Mouse (Mus musculus): ENCODE data around the gene Lgr4. TPM values are rescaled to one million over a fixed set of nuclear protein-coding genes. Genes with fewer than 3 reads are reported as not detected.

Lgr4 gene
- polyA plus RNA-seq, 1 experiment from 2014 or later, result 9.9 TPM

DNA sequence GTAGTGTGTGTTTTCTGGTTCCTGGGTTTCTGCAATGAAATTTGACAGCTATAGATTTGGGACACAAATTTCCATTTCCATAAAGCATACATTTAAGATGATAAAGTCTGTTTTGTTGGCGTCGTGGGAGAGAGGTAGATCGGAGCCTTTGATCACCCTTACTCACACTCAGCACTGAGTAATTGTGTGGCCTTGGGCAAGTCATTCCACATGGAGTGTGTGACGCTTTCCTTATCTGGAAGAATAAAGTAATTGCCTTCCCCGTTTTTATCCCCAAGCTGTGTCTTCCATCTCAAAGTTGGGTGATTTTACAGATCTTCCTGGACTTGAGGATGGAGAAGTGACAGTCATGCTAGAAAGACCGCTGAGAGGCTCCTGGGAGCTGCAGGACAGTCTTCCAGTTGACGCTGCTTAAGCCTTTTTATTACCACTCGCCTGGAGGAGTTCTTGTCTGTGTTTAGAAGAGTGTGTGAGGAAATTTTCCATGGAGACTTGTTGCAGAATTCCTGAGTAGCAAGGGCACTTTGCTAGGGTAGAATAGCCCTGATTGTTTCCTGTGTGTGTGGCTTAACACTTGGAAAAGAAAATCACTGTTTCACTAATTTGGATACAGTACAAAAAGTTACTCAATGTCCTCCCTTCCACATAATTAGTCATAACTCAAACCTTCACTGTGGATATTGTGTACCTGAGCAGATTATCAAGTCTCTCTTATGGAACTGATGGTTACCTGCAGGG lies 4.0 kb downstream of the Lgr4 start:
- no peak for ATAC-seq (ENCODE audit: extremely low read depth, insufficient number of reproducible peaks, low FRiP score, low TSS enrichment)
- WGBS, result 57% methylated on average over 8 of the region's 8 CpGs
- peaks cover 51% of the 10 kb centered on the region for H3K4me1 ChIP-seq
- peak overlapping the region; percentile 81 for H3K4me2 ChIP-seq
- H3K9me3 ChIP-seq, result no peaks in the 10 kb centered on the region
- 0 out of 2 replicates have a peak overlapping the region, but pooled peaks have one; percentile 31 for H3K27ac ChIP-seq (replicated peaks)
- H3K4me3 ChIP-seq, result no peak overlapping the region
- H3K36me3 ChIP-seq, result peaks cover 8% of the 10 kb centered on the region; the same call in 1 of the 2 replicates
- H3K9ac ChIP-seq, result peak overlapping the region; percentile 5
- H3K27me3 ChIP-seq (replicated peaks), result no peaks in the 10 kb centered on the region

DNA sequence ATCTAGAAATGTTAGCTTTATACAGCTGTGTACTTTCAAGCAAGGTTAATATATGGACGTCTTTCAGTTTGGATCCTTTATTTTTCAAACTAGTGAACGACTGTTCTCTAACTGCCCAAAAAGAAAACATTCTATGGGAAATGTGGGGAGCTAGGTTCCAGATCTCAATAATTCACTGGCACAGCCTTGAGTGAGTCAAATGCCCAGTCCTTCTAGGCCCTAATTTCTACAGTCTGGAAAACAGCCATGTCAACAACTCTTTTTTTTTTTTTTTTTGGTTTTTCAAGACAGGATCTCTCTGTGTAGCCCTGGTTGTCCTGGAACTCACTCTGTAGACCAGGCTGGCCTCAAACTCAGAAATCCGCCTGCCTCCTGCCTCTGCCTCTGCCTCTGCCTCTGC lies 4.9 kb downstream of the Lgr4 start:
- H3K4me2 ChIP-seq, result no peak overlapping the region
- no peaks in the 10 kb centered on the region for H3K27me3 ChIP-seq (replicated peaks)
- ATAC-seq (ENCODE audit: extremely low read depth, insufficient number of reproducible peaks, low FRiP score, low TSS enrichment), result no peak
- no peak overlapping the region for H3K27ac ChIP-seq (replicated peaks)
- peaks cover 8% of the 10 kb centered on the region; the same call in 1 of the 2 replicates for H3K36me3 ChIP-seq
- no peaks in the 10 kb centered on the region for H3K9me3 ChIP-seq
- WGBS, result 83% methylated on average over 3 of the region's 3 CpGs
- peaks cover 48% of the 10 kb centered on the region for H3K4me1 ChIP-seq
- no peak overlapping the region for H3K4me3 ChIP-seq
- H3K9ac ChIP-seq, result no peak overlapping the region

DNA sequence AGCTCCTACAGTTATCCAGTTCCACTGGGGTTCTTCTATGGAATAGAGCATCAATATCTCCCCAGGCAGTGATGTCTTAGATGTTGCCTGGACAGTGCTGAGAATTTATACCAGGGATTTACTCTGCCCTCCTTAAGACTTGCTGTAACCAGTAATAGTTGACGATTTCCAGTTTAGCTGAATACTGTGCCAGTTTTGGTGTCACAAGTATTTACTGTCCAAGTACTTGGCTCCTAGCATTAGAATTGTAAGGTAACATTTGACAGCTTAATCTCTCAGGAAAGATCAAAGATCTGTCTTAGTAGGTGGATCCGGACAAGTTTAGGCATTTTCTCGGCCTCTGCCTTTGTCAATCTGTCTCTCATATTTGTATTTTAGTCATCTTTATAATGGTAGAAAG lies 5.6 kb downstream of the Lgr4 start:
- H3K9me3 ChIP-seq, result no peaks in the 10 kb centered on the region
- WGBS, result 76% methylated on average over 3 of the region's 3 CpGs
- peaks cover 8% of the 10 kb centered on the region; the same call in 1 of the 2 replicates for H3K36me3 ChIP-seq
- H3K4me3 ChIP-seq, result no peak overlapping the region
- H3K9ac ChIP-seq, result no peak overlapping the region
- H3K27ac ChIP-seq (replicated peaks), result no peak overlapping the region
- peaks cover 54% of the 10 kb centered on the region for H3K4me1 ChIP-seq
- no peak for ATAC-seq (ENCODE audit: extremely low read depth, insufficient number of reproducible peaks, low FRiP score, low TSS enrichment)
- no peak overlapping the region for H3K4me2 ChIP-seq
- H3K27me3 ChIP-seq (replicated peaks), result no peaks in the 10 kb centered on the region

DNA sequence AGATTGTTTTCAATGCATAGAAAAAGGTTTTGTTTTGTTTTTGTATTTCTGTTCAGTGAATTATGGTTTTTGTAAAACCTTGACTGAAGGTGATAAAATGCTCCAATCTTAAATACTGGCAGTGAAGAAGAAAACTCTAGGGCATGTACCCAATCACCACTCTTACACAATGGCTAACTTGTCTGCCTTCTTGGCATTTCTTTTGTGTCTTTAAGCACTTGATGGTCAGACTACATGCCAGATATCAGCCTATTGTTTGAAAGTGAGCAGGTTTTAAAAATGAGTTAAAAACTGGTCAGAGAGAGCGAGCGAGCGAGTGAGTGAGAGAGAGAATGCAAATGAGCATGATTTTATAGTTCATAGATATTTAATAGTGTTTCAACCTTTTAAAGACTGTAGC lies 6.5 kb downstream of the Lgr4 start:
- Histone ChIP-seq H3K4me1 (peaks cover 54% of the 10 kb centered on the region), H3K27me3 (replicated peaks) (no peaks in the 10 kb centered on the region), H3K9ac (no peak overlapping the region), H3K27ac (replicated peaks) (no peak overlapping the region), H3K36me3 (peaks cover 8% of the 10 kb centered on the region; the same call in 1 of the 2 replicates), H3K4me3 (no peak overlapping the region), H3K9me3 (no peaks in the 10 kb centered on the region), H3K4me2 (no peak overlapping the region)
- ATAC-seq (ENCODE audit: extremely low read depth, insufficient number of reproducible peaks, low FRiP score, low TSS enrichment), result no peak
- WGBS, result 83% methylated on average over 3 of the region's 3 CpGs

DNA sequence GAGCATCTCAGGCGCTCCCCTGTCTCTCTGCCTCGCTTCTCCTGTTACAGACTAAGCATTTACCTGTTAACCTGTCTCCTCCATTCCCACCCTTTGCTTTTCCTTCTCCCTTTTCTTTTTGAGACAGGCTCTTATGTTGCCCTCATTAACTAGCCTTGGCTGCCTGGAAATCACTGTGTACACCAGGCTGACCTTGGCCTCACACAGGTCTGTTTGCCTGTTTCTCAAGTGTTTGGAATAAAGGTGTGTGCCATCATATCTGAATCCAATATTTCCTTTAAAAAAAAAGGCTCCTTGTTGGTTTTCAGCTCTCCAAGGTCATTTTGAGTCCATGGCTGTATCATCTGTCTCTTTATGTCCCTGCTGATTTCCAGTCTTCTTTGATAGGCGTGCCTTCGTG lies 9.5 kb downstream of the Lgr4 start:
- Histone ChIP-seq H3K4me1 (peaks cover 42% of the 10 kb centered on the region), H3K27ac (replicated peaks) (no peak overlapping the region), H3K27me3 (replicated peaks) (no peaks in the 10 kb centered on the region), H3K9ac (no peak overlapping the region), H3K4me2 (no peak overlapping the region), H3K9me3 (no peaks in the 10 kb centered on the region), H3K4me3 (no peak overlapping the region), H3K36me3 (peaks cover 15% of the 10 kb centered on the region)
- 94% methylated on average over 4 of the region's 4 CpGs for WGBS
- no peak for ATAC-seq (ENCODE audit: extremely low read depth, insufficient number of reproducible peaks, low FRiP score, low TSS enrichment)

DNA sequence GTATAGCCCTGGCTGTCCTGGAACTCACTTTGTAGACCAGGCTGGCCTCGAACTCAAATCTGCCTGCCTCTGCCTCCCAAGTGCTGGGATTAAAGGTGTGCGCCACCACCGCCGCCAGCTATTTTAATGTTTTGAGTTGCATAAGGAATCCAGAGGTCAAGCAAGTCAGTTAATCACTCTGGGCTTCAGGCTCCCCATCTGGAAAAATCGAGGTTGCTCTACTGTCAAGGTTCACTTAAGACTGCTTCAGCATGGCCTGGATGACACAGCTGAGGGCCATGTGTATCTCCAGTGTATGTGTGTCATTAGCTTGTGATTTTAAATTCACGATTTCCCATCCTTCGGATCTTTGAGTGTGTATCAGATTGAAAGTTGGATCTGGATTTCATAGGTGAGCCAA lies 10.0 kb downstream of the Lgr4 start:
- Histone ChIP-seq H3K4me2 (no peak overlapping the region), H3K9ac (no peak overlapping the region), H3K4me3 (no peak overlapping the region), H3K27me3 (replicated peaks) (no peaks in the 10 kb centered on the region), H3K36me3 (peaks cover 15% of the 10 kb centered on the region), H3K9me3 (no peaks in the 10 kb centered on the region), H3K27ac (replicated peaks) (no peak overlapping the region), H3K4me1 (peaks cover 46% of the 10 kb centered on the region)
- ATAC-seq (ENCODE audit: extremely low read depth, insufficient number of reproducible peaks, low FRiP score, low TSS enrichment), result no peak
- WGBS, result 83% methylated on average over 7 of the region's 7 CpGs

DNA sequence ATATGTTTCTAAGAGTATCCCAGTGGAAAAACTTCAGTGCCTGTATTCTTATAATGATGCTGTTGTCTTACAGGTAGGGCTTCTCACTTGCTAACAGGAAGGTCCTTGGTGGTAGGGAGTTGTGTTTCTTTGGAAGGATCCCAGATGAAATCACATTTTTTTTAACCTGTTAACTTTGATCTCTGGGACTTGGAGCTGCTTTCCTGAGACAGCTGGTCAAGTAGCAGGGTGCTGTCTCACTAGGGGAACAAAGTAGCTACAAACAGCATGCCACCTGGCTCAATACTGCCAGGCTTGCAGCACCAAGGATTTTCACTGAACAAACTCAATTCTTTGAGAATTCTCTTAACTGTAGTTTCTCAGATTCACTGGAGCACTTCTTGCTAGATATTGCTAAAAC lies 10.4 kb downstream of the Lgr4 start:
- Histone ChIP-seq H3K36me3 (peaks cover 15% of the 10 kb centered on the region), H3K27ac (replicated peaks) (no peak overlapping the region), H3K4me1 (peaks cover 49% of the 10 kb centered on the region), H3K27me3 (replicated peaks) (no peaks in the 10 kb centered on the region), H3K4me3 (no peak overlapping the region), H3K9me3 (no peaks in the 10 kb centered on the region), H3K4me2 (no peak overlapping the region), H3K9ac (no peak overlapping the region)
- ATAC-seq (ENCODE audit: extremely low read depth, insufficient number of reproducible peaks, low FRiP score, low TSS enrichment), result no peak

DNA sequence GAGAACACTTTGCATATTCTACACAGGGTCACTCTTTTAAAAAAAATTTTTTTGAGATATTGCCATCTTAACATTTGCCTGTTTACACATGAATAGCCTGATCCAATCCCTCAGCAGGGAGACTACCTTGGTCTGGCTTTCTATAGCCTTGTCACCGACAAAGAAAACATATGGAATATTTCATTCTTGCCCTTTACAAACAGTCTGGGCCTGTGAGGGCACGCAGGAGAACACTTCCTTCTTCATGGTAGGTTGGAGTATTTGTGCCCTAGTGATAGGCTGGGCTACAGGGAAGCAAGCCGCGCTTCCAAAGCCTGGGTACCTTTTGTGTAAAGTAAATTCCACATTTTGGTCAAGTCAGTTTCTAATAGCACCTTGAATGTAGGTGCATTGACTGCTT lies 11.3 kb downstream of the Lgr4 start:
- WGBS, result 50% methylated on average over 4 of the region's 4 CpGs
- H3K27ac ChIP-seq (replicated peaks), result no peak overlapping the region

DNA sequence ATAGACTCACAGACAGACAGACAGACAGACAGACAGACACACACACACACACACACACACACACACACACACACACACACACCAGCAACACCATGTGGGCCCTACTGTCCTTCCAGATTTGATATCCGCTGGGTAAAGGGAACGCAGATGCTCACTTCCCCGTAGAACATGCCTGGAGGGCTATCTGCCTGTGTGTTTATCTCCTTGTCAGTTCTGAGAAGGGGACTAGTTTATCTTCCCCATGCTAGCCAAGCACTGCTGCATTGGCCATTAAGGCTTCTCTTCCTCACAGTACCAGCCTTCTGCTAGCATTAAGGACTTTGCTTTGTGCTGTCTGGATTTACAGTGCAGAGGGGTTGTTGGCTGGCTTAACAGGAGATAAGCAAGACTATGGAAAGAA lies 11.8 kb downstream of the Lgr4 start:
- H3K27me3 ChIP-seq (replicated peaks), result no peaks in the 10 kb centered on the region
- no peak overlapping the region for H3K27ac ChIP-seq (replicated peaks)
- WGBS, result 39% methylated on average over 3 of the region's 3 CpGs
- no peak overlapping the region for H3K4me3 ChIP-seq
- H3K4me2 ChIP-seq, result no peak overlapping the region
- ATAC-seq (ENCODE audit: extremely low read depth, insufficient number of reproducible peaks, low FRiP score, low TSS enrichment), result no peak
- H3K9me3 ChIP-seq, result no peaks in the 10 kb centered on the region
- peaks cover 15% of the 10 kb centered on the region for H3K36me3 ChIP-seq
- peaks cover 54% of the 10 kb centered on the region for H3K4me1 ChIP-seq
- no peak overlapping the region for H3K9ac ChIP-seq

More for the DNA sequence above, 11.3 kb downstream of the Lgr4 start:
- Histone ChIP-seq H3K4me1 (peaks cover 53% of the 10 kb centered on the region), H3K36me3 (peaks cover 15% of the 10 kb centered on the region), H3K27me3 (replicated peaks) (no peaks in the 10 kb centered on the region), H3K4me2 (no peak overlapping the region), H3K4me3 (no peak overlapping the region), H3K9ac (no peak overlapping the region), H3K9me3 (no peaks in the 10 kb centered on the region)
- no peak for ATAC-seq (ENCODE audit: extremely low read depth, insufficient number of reproducible peaks, low FRiP score, low TSS enrichment)

DNA sequence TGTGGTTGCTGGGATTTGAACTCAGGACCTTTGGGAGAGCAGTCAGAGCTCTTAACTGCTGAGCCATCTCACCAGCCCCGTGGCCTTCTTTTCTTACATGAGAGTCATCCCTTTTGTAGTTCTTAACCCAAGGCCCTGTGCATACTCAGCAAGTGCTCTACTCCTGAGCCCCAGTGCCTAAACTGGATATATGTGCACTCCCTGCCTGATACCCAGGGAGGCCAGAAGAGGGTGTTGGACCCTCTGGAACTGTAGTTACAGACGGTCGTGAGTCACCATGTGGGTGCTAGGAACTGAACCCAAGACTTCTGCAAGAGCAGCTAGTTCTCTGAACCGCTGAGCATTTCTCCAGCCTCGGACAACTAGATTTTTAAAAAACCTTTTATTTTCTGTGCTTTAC lies 12.9 kb downstream of the Lgr4 start:
- WGBS, result 95% methylated on average over 5 of the region's 5 CpGs
- Histone ChIP-seq H3K36me3 (peaks cover 15% of the 10 kb centered on the region), H3K9me3 (no peaks in the 10 kb centered on the region), H3K4me1 (peaks cover 65% of the 10 kb centered on the region), H3K4me2 (no peak overlapping the region), H3K4me3 (no peak overlapping the region), H3K27me3 (replicated peaks) (no peaks in the 10 kb centered on the region), H3K27ac (replicated peaks) (no peak overlapping the region), H3K9ac (no peak overlapping the region)
- no peak for ATAC-seq (ENCODE audit: extremely low read depth, insufficient number of reproducible peaks, low FRiP score, low TSS enrichment)

DNA sequence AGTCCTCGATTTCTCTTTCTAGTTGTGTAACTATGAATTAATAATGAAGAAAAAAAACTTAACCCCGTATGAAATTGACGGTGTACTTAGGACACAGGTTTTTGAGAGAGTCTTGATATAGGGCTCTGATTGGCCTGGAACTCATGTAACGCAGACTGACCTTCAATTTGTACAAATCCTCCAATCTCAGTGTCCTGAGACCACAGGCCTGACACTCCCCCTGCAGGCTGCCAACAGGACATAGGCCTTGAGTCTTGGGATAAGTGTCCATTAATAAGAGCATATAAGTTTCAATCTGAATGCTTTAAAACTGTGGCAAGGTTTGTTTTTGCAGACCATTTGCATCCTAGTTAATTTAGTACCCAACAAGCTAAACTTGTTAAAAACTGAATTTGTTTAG lies 13.3 kb downstream of the Lgr4 start:
- Histone ChIP-seq H3K4me1 (peaks cover 70% of the 10 kb centered on the region), H3K27ac (replicated peaks) (no peak overlapping the region), H3K9me3 (no peaks in the 10 kb centered on the region), H3K27me3 (replicated peaks) (no peaks in the 10 kb centered on the region), H3K4me3 (no peak overlapping the region), H3K9ac (no peak overlapping the region), H3K4me2 (no peak overlapping the region), H3K36me3 (peaks cover 11% of the 10 kb centered on the region)
- no peak for ATAC-seq (ENCODE audit: extremely low read depth, insufficient number of reproducible peaks, low FRiP score, low TSS enrichment)
- 94% methylated on average over 4 of the region's 4 CpGs for WGBS

All from heart, embryonic 13.5 days (tissue).